Mouse (Mus musculus) retina, postnatal 1 day (tissue): ENCODE measurements around the gene Adora1.

Source experiments
- DNase-seq: peaks from one replicate; pipeline ENCODE4 v3.0.0-alpha.2; 2012

Gene Adora1

DNA sequence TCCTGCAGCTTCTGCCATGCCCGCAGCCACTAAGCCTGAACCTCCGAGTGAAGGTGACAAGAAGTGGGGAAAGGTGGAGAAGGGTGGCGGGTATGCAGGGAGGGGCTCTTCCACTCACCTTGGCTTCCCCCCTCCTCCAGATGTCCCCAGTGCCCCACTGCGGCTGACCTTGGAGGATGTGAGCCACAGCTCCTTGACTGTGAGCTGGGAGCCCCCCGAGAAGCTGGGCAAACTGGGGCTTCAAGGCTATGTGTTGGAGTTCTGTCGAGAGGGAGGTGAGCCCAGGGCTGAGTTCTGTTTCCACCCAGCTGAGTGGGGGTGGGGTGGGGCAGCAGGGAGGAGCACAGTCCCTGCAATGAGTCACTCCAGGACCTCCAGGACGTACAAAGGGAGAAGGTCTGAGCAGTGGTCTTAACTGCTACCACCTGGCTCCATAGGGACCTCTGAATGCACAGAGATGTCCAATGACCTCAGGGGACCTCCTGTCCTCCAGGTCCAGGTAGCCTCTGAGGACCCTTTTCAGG, 41.5 kb downstream of the Adora1 start:
- DNase-seq, result no peak

DNA sequence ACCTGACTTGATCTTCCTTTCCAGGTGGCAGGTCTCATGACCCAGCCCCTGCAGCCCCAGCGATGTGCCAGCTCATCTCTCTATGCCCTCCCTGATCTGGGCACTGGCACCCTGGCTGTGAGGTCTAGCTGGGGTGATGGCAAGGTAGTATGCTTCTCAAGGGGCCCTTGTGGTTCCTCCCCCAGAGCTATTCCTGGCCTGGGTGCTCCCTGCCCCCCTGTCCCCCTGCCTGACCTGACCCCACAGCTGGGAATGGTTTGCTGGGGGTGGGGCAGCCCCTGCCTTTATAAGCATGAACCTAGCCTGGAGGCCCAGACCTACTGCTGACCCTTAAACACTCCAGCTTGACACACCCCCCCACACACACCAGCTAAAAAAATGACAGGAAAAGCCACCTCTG, 42.1 kb downstream of the Adora1 start, which contains the start of gene Mybph:
TSS of gene Mybph (plus strand) at position 323 of the 400 bp plus-strand sequence.
- DNase-seq, result no peak

DNA sequence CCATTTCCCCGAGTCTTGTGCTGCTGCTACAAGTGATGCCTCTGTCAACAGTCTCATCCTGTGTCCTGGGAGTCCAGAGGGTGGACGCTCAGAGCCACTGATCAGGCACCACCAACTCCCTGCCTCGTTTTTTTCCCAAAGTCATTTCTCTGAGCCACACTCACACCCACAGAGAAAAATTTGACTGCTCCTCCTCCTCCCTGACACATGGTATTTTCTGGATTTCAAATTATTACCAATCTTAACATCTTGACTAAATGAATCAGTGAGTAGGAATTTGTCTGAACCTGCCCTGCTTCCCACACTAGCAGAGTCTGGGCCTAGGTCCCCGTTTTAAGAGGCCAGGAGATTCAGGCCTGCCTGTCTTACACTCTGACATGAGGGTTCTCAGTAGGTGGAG, 43.2 kb downstream of the Adora1 start:
- no peak for DNase-seq

DNA sequence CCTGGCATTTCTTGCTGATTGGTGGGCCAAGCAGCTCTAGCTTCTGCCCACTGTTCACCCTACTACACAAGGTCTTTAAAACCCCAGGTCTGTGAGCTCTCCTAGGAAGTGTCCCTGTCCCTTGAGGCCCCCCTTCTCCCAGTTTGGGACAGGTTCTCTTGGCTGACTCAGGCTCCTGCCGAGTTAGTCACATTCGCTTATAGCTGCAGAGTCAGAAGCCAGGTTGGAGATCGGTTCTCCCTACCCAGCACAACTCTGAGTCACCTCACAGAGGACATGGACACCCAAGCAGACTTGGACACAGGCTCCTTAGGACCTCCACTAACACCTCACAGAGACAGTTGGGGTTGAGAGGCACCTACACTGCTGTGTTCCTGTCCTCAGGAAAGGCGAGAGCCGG, 44.0 kb downstream of the Adora1 start:
- no peak for DNase-seq

DNA sequence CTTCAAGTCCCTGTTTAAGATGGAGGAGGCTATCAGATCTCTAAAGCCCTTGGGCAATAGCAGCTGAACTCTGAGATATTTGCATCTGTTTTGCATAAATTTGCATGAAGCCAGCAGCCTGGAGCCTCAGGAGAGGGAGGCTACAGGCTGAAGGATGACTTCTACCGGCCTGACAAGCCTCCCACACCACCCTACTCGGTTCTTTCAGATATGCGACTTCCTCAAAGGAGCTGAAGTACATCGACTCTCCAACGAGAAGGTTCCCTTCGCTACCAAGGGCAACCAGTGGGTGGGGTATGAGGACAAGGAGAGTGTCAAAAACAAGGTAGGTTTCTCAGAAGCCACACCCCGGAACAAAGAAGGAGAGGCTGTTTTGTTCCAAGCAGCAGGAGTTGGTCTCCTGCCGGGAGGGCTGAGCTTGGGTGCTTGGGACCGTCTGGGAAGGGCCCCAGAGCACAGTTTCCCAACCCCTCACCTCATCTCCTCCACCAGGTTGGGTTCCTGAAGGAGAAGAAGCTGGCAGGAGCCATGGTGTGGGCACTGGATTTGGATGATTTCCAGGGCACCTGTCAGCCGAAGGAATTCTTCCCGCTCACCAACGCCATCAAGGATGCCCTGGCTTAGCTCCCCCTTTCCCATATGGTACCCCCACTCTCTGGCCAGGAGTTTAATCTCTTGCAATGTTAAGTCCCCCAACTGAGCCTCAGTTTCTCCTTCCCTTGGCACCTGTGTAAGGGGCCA, 46.1 kb downstream of the Adora1 start:
- DNase-seq, result peak; percentile 35

DNA sequence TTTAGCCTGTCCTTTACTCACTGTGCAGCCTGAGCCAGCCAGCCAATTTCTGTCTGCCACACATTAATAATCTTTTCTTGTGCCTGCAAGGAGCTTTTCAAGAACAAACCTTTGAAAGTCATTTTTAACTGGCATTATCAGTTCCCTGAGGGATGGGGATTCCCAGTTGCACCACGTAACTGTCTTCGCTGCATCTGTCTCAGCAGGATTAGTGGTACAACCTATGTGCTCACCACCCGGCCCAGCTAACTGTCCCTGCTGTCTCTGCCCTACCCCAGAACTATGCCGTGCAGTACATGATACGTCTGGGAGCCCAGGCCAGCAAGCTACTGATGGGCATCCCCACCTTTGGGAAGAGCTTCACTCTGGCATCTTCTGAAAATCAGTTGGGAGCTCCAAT, 47.0 kb downstream of the Adora1 start:
- no peak for DNase-seq

DNA sequence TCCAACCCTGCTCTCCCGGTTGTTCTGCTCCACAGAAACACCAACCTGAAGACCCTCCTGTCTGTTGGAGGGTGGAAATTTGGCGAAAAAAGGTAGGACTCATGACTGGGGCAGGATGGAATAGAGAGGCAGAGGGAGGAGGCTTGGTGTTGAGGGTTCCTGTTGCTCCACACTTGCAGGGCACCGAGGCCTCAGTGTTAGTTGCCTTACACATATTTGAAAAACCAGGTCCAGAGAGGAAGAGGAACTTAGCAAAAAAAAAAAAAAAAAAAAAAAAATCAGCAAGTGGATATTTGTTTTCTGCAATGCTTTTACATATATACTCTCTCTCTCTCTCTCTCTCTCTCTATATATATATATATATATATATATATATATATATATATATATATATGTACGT, 51.1 kb downstream of the Adora1 start:
- no peak for DNase-seq

DNA sequence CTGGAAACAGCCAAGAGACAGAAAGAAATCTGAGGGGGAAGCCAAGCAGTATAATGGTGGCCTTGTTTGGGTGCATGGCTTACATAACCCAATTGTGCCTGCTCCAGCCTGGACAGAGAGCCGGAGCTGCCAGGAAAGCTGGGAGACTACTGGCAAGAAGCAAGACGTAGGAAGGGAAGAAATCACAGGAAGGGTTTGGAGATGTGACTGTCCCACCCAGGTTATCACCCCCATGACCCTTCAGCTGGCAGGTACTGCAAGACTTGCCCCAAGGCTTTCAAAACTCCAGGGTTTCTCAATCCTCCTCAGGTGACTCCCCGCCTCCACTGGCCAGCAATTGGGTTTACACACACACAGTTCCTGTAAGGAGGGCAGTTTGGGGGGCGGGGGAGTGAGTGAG, 53.2 kb downstream of the Adora1 start, which contains the start of gene Chil1:
TSS of gene Chil1 (plus strand) at position 152 of the 400 bp plus-strand sequence.
- DNase-seq, result peak; percentile 46

DNA sequence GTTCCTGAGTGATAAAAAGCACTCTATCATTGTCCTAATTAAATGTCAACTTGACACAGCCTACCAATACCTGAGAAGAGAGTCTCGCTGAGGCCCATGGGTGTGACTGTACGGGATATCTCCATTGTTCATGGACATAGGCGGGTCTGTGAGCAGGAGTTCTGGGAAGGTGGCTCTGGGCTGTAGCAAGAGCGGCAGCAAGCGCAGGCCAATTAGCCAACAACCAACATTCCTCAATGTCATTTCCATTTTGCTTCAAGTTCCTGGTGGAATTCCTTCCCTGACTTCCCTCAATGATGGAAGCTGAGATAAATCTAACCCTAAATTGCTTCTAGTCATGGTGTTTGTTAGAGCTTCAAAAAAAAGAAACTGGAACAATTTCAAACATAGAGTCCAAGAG, 57.3 kb downstream of the Adora1 start:
- peak; percentile 50 for DNase-seq

DNA sequence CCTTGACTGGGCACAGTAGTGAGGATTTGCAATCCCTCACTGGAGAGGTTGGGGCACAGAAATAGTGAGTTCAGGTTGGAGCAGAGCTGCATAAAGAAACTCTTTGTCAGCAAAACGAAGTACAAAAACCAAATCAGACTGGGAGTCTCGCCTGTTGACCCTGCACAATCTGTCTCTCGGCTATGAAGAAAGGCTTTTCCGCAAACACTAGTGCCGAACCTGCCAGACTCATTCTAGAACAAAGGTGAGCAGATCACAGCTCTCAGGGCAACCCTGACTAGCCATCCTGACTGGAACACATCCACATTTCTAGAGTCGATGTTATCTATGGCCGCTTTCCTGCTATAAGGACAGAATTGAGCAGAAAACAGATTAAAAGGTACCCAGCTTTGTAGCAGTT, 62.1 kb downstream of the Adora1 start:
- no peak for DNase-seq

DNA sequence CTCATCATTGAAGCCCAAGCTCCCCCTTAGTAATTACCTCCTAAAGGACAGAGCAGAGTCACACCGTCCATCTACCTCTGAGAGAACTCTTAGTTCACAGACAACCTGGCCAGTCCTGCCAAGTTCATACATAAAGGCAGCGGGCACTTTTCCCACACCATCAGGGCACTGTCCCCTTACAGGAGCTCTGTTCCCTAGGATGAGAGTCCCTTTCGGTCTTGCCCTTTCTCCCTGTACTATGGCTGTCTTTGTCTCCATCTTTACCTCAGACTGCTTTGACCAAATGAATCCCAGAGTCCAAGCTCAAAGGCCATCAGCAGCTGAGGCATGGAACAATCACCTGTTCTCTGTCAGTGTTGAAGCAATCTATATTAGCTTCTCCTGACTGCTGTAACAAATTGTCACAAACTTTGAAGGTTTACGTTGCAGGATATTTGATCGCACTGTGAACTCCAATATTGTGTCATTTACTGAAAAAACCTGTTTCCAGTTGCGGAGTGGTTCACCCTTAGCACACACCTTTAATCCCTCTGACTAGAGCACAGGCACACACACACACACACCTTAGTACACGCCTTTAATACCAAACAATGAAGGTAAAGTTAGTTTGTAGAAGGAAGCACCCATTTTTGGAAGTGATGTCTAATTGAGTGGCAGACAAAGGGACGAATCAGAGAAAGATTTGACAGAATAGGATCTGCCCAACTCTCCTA, 66.1 kb downstream of the Adora1 start:
- no peak for DNase-seq

DNA sequence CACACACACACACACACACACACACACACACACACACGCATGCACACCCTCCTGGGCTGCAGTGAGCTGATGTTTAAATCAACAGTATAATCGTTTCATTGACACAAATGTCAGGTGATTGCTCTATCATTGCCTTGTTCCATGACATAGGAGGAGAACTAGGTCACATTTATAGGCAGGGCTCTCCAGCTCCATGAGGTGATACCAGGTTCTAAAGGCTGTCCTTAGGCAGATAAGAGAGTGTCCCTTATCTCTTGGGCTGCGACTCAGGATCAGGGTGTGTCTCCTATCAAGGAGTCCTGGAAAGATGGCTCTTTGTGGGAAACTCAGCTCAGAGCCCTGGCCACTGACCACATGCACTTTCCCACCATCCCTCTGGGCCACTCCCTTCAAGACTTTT, 66.7 kb downstream of the Adora1 start:
- DNase-seq, result no peak

DNA sequence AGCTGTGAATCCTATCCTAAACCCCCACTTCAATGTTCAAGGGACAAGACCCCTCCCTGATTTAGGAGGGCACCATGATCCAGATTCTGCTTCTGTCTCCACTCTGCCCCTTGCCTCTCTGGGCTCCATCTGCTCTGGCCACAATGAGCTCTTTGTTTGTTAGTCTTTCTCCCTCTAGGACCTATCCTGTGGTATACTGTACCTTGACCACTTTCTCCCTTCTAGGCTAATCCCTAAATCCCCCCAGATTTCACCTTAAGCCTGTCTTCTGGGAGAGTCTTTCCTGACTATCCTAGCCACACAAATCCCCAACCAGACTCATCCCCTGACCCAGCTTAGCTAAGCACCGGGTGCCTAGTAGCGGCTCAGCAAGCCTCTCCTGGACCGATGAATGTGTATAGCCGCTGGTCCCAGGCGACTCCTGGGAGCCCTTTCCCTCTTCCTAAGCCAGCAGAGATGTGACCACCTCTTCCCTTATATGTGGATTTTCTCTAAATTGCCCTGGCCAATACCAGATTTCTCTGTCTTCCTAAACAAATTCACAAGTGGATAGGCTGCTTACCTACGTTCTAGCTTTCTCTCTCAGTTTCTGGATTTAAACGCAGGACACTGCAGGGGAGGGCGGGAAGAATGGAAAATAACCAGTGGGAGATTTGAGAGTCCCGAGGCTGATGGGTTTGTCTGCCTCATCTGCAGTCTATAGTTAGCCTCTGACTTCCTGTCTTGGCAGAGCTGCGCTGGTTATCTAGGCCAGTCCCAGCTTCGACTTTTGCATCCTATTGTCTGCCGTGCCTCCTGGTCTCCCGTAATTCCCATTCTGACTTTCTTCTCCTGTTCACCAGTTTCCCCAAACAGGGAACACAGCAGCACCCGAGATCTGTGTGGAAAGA, 67.6 kb downstream of the Adora1 start:
- peak; percentile 82 for DNase-seq

DNA sequence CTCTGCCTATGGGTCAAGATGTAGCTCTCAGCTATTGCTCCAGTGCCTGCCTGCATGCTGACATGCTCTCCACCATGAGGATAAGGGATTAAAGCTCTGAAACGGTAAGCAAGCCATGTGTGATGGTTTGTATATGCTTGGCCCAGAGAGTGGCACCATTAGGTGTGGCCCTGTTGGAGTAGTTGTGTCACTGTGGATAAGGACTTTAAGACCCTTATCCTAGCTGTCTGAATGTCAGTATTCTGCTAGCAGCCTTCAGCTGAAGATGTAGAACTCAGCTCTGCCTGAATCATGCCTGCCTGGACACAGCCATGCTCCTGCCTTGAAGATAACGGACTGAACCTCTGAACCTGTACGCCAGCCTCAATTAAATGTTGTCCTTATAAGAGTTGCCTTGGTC, 68.7 kb downstream of the Adora1 start:
- no peak for DNase-seq

DNA sequence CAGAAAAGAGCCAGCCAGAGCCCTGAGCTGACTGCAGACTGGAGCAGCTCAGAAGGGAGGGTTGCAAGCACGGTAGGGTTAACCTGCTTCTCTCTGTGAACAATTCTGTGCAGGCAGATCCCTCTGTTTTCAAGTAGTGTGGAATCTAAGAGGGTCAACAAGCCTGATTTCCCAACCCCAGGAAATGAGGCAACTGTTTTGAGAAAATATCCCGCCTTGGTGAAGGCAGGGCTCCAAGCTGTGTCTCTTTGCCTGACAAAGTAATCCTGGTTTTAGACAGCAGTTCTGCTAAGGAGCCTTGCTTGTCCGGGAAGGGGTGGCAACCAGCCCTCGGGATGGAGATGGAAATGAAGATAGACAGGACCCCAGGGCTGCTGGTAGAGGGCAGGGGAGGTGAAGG, 70.8 kb downstream of the Adora1 start:
- no peak for DNase-seq

DNA sequence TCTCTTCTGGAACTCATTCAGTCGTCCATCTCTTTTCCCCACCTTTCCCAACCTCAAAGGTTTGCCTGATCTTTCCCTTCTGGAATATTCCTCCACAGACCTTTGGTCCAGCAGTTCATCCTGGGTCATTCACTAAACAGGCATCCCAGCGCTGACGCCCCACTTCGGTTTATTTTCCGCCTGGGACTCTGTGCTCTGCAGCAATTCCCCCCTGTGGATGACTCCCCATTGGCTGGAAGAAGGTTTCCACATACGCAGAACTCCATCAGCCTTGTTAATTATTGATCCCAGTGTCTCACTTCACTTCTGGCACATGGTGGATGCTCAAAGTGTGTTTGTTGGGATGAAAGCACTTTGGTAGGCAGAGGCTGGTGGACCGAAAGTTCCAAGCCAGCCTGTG, 71.8 kb downstream of the Adora1 start:
- DNase-seq, result no peak

DNA sequence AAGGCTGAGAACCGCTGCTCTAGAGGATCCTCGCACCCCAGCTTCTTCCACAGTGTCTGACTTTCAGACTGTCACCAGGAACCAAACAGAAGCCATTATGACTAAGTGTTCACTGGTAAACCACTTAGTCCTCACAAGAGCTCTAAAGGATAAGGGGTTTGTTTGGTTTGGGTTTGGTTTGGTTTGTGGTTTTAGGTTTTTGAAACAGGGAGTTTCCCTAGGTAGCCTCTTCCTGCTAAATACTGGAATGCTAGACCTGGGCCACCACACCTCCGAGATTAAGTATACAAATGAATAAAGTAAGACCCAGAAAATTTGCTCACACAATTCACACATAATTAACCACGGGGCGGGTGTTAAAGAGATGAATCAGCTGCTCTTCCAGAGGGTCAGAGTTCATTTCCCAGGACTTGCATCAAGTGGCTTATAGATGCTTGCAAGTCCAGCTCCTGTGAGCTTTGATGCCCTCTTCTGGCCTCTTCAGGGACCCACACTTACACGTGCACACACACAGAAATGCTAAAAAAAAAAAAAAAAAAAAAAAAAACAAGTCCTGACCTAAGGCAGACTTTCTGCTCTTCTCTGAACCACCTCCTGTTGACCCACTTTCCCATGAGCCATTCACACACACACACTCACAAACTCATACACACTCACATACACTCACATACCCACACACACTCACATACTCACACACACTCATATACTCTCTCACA, 72.6 kb downstream of the Adora1 start:
- no peak for DNase-seq

DNA sequence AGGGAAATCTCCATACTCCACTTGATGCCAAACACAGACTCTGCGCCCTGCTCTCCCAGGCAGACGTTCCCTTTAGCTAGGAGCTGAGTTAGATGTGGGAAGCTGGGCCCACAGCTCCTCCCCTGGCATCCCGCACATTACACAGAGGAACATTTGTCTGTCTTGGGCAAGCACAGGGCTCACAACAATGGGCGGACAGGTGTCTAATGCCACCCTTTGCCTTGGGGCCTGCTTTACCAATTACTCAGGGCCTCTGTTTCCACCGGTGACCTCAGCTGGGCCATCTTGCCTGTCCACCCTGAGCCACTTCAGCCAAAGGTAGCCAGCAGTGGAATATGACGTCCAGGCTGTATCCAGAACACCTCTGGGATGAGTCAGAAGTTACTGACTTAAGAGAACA, 73.8 kb downstream of the Adora1 start:
- no peak for DNase-seq

DNA sequence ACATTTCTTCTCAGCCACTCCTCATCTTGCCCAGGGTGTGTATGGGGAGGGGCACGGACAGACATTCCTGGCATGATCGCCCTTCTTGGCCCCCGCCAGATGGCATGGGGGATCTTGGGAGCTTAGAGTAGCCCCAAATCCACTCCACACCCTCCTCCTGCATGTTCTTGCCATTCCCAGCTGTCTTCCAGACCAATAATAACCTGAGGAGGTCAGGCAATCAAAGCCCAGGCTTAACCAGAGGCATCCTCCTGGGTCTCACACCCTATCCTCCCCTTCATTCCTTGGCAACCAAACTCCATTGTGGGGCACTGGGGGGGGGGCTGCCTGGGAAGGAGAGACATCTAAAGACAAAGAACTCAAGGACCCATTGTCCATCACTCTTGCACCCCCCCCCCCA, 74.8 kb downstream of the Adora1 start:
- DNase-seq, result no peak

DNA sequence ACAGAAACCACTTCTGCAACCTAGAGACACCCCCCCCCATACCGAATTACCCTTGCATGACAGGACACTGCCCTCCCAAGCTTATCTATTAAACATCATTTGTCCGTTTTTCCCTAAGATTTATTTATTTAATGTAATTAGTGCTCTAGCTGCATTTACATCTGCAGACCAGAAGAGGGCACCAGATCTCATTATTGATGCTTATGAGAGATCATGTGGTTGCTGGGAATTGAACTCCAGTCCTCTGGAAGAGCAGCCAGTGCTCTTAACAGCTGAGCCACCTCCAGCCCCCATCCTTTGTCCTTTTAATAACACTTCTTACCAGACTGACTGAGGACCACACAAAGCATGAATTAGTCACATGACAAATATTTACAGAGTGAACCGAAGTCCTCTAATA, 80.6 kb downstream of the Adora1 start:
- DNase-seq, result no peak

DNA sequence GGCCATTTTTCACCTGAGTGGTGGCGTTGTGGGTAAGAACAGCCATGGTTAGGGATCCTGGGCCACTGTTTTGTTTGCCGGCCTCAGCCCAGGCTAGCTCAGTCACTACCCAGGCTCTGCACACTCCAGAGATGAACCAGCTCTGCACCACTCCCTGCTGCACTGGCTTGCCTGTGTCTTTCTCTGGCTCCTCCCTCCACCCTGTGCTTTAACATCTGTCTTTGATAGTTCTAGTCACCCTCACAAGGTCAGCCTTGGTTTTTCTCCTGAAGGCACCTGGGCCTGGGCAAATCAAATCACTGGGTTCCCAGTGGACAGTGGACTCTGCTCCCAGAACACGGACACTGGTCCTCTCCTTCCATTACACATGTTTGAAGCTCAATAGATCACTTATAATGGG, 81.1 kb downstream of the Adora1 start:
- no peak for DNase-seq
